Mouse (Mus musculus) midbrain, embryonic 14.5 days (tissue): ENCODE data around the gene Tut7. TPM values are rescaled to one million over a fixed set of nuclear protein-coding genes. Genes with fewer than 3 reads are reported as not detected.
"Not testable (repeated sequence)": the region's sequence is repeated elsewhere in the genome, so short reads cannot be mapped to it uniquely, and the experiment has no call there.

ENCODE experiments used
- ATAC-seq: fragments of 200-750 bp; cut with Nextera tagmentation; 2 replicates; pipeline ENCODE4 v1.8.0; 2017; ENCODE audit warnings: moderate number of reproducible peaks, moderate library complexity; ENCODE audit not compliant: low FRiP score, low TSS enrichment
- DNase-seq: peaks from one replicate; pipeline ENCODE4 v3.0.0-alpha.2; 2015
- H3K27ac ChIP-seq: fragments of 300-500 bp; sonication (generic); replicated peaks from 2 replicates; pipeline ENCODE4 v1.5.1; 2014; ENCODE audit warnings: mild to moderate bottlenecking, low read depth, low read length, moderate library complexity
- H3K27me3 ChIP-seq: fragments of 300-500 bp; sonication (generic); 2 replicates; pipeline ENCODE4 v1.6.1; 2014; ENCODE audit warnings: low read length, control low read depth, mixed read lengths; ENCODE audit not compliant: control insufficient read depth, insufficient read depth
- H3K36me3 ChIP-seq: fragments of 300-500 bp; sonication (generic); 2 replicates; pipeline ENCODE4 v1.6.1; 2014; ENCODE audit warnings: low read length, control low read depth; ENCODE audit not compliant: control insufficient read depth, insufficient read depth
- H3K4me1 ChIP-seq: fragments of 300-500 bp; sonication (generic); 2 replicates; pipeline ENCODE4 v1.6.1; 2014; ENCODE audit warnings: mild to moderate bottlenecking, antibody characterized with exemption, low read length, control low read depth; ENCODE audit not compliant: control insufficient read depth, insufficient read depth
- H3K4me2 ChIP-seq: fragments of 300-500 bp; sonication (generic); 2 replicates; pipeline ENCODE4 v1.6.1; 2014; ENCODE audit warnings: mild to moderate bottlenecking, low read length, moderate library complexity
- H3K4me3 ChIP-seq: fragments of 300-500 bp; sonication (generic); replicated peaks from 2 replicates; pipeline ENCODE4 v1.5.1; 2014; ENCODE audit warnings: low read depth, low read length
- H3K9ac ChIP-seq: fragments of 300-500 bp; sonication (generic); replicated peaks from 2 replicates; pipeline ENCODE4 v1.6.1; 2014; ENCODE audit warnings: mild to moderate bottlenecking, low read length, moderate library complexity
- H3K9me3 ChIP-seq: fragments of 300-500 bp; sonication (generic); 2 replicates; pipeline ENCODE4 v1.6.1; 2016; ENCODE audit warnings: low read length, control low read depth, mixed read lengths; ENCODE audit not compliant: control insufficient read depth
- WGBS: fragments of 180-500 bp; shearing (Covaris S2); extraction: QIAGEN DNeasy Blood & Tissue Kit; methylation state at CpG from one replicate; pipeline ENCODE4 v1.1.7; 2014; 5-methylcytosine and 5-hydroxymethylcytosine counted together
- polyA plus RNA-seq: library from polyadenylated mRNA; unstranded; fragments of >200 nt; fragmentation: Nextera tagmentation; extraction: Ambion mirVana; gene quantifications from 2 replicates; pipeline ENCODE4 v1.2.1, GENCODE M21; 2014

Tut7 gene
- polyA plus RNA-seq, 1 experiment from 2014 or later, result 50.4 TPM

DNA sequence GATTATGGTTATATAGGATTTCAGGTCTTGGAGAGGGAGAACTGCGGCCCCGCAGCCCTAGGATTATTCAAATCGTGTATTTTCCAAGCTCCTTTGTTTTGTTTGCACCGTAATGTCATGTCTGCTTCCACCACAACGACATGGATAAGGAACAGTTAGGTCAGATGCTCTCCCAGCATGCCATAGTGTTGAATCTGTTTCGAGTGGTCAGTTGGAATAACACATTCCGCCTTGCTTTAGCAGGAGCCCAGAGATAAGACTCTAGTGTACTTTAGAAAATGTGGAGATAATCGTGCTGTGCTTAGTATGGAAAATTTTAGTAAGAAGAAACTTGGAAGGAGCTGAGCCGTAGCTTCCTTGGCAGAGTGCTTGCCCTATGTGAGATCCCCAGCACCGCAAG lies 27.4 kb upstream of the Tut7 start:
- WGBS, result 81% methylated on average over 10 of the region's 10 CpGs

DNA sequence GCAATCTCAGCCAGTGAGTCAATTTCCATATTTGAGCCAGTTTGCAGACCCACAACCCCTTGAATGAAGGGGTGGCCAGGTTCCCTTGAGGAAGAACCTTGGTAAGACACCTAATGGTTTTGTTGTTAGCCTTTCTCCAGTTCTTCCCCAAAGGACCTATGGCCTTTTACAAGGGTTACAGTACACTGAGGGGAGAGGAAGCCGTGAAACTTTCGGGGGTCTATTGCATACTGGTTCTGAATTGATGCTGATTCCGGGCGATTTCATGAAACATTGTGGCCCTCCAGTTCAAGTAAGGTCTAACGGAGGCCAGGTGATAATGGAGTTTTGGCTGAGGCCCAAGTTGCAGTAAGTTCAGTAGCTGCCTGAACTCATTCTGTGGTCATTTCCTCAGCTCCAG lies 21.7 kb upstream of the Tut7 start:
- no peaks in the 10 kb centered on the region for H3K27me3 ChIP-seq
- H3K4me3 ChIP-seq, result no peak overlapping the region
- ATAC-seq, result no peak
- WGBS, result 93% methylated on average over 5 of the region's 5 CpGs
- H3K4me1 ChIP-seq, result no peaks in the 10 kb centered on the region
- H3K27ac ChIP-seq, result no peak overlapping the region
- no peak for DNase-seq
- no peak overlapping the region for H3K4me2 ChIP-seq
- no peaks in the 10 kb centered on the region for H3K9me3 ChIP-seq
- H3K9ac ChIP-seq, result no peak overlapping the region
- H3K36me3 ChIP-seq, result no peaks in the 10 kb centered on the region

More for the DNA sequence above, 27.4 kb upstream of the Tut7 start:
- H3K36me3 ChIP-seq, result no peaks in the 10 kb centered on the region
- H3K27me3 ChIP-seq, result no peaks in the 10 kb centered on the region
- H3K4me1 ChIP-seq, result no peaks in the 10 kb centered on the region
- no peak overlapping the region for H3K9ac ChIP-seq
- DNase-seq (no peak), ATAC-seq (no peak)
- no peaks in the 10 kb centered on the region for H3K9me3 ChIP-seq
- H3K4me2 ChIP-seq, result no peak overlapping the region
- H3K4me3 ChIP-seq, result no peak overlapping the region
- no peak overlapping the region for H3K27ac ChIP-seq

DNA sequence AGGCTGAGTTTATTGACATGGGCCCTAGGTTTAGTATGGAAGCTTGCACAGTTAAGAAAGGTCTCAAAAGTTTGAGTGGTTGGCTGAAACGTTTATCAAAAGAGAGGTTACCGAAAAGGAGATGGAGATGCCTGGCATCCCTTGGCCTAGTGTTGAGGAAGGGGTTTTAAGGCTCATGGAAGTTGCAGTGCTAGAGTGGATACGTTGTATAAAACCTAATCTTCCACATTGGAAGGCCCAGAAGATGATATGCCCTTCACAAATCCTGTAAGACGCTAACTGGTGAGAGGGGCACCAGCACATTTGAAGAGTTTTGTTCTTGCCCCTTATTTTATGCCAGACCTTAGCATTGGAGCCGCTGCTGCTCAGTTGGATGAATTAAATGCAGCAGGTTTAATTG lies 21.0 kb upstream of the Tut7 start:
- Histone ChIP-seq H3K27me3 (no peaks in the 10 kb centered on the region), H3K27ac (no peak overlapping the region), H3K4me2 (no peak overlapping the region), H3K4me1 (no peaks in the 10 kb centered on the region), H3K36me3 (no peaks in the 10 kb centered on the region), H3K9me3 (no peaks in the 10 kb centered on the region), H3K9ac (no peak overlapping the region), H3K4me3 (no peak overlapping the region)
- no peak for DNase-seq
- 87% methylated on average over 5 of the region's 5 CpGs for WGBS
- no peak for ATAC-seq

DNA sequence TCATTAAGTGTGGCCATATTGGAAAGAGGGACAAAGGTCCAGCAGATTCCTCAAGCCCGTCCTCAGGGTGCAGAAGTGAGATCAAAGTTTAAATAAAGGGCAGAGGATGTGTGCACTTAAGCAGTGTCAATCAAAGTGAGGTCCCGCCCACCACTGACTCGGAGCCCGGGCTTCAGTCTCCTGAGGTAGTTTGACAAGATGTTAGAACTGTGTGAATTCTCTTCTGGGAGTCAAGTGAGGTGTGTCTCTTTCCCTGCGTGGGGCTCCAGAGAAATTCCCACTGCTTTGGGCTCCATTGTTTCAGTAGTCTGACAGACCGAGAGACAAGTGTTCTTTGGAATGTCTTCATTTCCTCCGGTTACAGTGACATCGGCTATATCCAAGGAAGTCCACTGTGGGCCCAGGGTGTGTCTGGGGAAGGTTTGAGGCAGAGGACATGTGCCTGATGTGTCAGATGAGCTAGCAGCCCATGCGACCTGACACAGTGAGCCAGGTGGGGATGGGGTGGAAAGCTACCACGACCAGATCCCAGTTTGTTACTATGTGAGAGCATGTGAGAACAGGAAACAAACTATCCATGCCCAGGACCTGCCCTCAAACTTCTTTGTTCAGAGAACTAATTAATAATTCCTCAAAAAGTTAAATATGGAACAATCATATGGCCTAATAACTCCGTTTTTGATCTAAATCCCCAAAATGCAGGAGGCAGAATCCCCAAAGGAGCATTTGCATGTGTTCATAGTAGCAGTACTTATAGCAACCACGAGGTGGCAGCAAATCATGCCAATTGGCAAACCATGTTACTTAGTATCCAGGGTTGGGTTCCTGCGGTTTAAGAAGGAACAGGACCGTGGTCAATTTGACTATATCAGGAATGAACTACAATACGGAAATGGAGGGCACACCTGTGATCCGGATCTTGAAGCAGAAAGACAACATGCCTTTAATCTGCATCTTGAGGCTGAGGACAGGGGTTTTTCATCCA lies 19.6 kb upstream of the Tut7 start:
- H3K36me3 ChIP-seq, result no peaks in the 10 kb centered on the region
- H3K27ac ChIP-seq, result no peak overlapping the region
- peak; percentile 94 for DNase-seq
- H3K9me3 ChIP-seq, result no peaks in the 10 kb centered on the region
- no peak overlapping the region for H3K9ac ChIP-seq
- no peak overlapping the region for H3K4me2 ChIP-seq
- 45% methylated on average over 16 of the region's 16 CpGs for WGBS
- no peaks in the 10 kb centered on the region for H3K27me3 ChIP-seq
- H3K4me1 ChIP-seq, result no peaks in the 10 kb centered on the region
- H3K4me3 ChIP-seq, result no peak overlapping the region
- ATAC-seq, result peak; percentile 20; the same call in 1 of the 2 replicates

DNA sequence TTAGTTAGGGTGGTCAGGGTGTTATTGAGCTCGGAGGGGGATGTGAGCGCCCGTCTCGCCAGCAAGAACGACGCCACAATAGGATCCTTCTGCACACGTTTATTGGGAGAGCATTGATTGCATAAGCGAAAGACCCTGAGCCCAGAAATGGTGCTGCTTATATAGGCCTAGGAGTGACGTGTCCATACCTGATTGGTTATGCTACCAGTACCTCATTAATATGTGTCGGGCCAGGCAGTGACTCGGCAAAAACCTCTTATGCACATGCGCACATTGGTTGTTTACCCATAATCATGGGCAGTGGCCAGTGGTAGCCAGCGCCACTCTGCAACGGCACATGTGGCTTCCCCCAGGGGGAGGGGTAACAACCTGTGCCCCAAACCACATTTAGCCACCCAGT lies 18.8 kb upstream of the Tut7 start:
- H3K36me3 ChIP-seq, H3K4me3 ChIP-seq, H3K9ac ChIP-seq, H3K9me3 ChIP-seq, ATAC-seq, H3K4me1 ChIP-seq, DNase-seq, H3K4me2 ChIP-seq, H3K27ac ChIP-seq, H3K27me3 ChIP-seq: not testable (repeated sequence)
- 89% methylated on average over 12 of the region's 14 CpGs for WGBS

DNA sequence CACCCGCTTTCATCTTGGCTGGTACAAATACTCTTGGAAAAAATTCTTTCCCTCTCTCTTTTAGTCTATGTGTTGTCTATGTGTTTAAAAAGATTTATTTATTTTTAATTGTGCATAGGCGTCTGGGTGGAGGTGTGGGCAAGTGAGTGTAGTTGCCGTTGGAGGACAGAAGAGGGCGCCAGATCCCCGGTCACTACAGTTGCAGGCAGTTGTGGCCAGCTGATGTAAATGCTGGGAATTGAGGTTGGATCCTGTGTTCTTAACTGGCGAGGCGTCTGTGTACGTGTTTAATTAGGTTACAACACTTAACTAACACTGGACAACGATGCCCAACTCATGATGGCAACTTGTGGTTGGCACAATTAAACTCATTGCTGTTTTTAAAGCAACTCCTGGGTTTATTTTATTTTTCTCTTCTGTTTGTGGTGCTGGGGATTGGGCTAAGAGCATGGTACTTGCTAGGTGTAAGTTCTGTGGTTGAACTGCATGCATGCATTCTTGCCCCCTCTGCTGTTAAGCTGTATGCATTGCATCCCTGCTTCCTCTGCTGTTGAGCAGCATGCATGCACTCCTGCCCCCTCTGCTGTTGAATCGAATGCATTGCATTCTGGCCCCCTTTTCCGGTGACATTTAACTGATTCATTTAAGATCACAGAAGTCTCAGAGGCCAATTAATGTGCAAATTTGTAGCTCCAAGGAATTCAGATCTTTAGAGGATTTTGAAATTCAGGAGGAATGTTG lies 17.7 kb upstream of the Tut7 start:
- H3K27me3 ChIP-seq, result no peaks in the 10 kb centered on the region
- H3K27ac ChIP-seq, result no peak overlapping the region
- WGBS, result 77% methylated on average over 11 of the region's 11 CpGs
- no peak overlapping the region for H3K9ac ChIP-seq
- no peaks in the 10 kb centered on the region for H3K9me3 ChIP-seq
- DNase-seq (peak; percentile 93), ATAC-seq (0 out of 2 replicates have a peak, but pooled peaks have one; percentile 46)
- H3K4me3 ChIP-seq, result no peak overlapping the region
- no peaks in the 10 kb centered on the region for H3K36me3 ChIP-seq
- H3K4me2 ChIP-seq, result no peak overlapping the region
- no peaks in the 10 kb centered on the region for H3K4me1 ChIP-seq

DNA sequence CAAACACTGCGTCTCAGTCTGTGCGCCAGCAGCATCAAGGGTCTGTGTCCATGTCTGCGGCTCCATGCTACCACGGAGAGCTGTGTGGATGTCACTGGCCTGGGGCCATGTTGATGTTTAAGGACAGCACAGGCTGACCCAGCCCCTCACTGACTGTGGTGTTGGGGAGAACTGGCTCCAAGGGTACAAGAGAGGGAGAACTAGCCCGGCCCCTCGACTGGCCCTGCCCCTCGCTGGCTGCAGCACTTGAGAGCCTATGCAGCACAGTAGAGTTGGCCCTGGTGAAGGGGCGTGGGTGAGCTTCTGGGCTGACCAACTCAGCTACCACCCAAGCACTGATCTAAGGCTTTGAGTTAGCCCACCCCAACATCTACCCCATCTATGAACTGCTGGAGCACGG lies 16.4 kb upstream of the Tut7 start:
- ATAC-seq (no peak; the same call in 1 of the 2 replicates), DNase-seq (no peak)
- WGBS, result 92% methylated on average over 9 of the region's 9 CpGs
- no peak overlapping the region for H3K9ac ChIP-seq
- H3K9me3 ChIP-seq, result no peaks in the 10 kb centered on the region
- H3K27ac ChIP-seq, result no peak overlapping the region
- H3K36me3 ChIP-seq, result no peaks in the 10 kb centered on the region
- H3K27me3 ChIP-seq, result no peaks in the 10 kb centered on the region
- no peaks in the 10 kb centered on the region for H3K4me1 ChIP-seq
- H3K4me2 ChIP-seq, result no peak overlapping the region
- H3K4me3 ChIP-seq, result no peak overlapping the region

DNA sequence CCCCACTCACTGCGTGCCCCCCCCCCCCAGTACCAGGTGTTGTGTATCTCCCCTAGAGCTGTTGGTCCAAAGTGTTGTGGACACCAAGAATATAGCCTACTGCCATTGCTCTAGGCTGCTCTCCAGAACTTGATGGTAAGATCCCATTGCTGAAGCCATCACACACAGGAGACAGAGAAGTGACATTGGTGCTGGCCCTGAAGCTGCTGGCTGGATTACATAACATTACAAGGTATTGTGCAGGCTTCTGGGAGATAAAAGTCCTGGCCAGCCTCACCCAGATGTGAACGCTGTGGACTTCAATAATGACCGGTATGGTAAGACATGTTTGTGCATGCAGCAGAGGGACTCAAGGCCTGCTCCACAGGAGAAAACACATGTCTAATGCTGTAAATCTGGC lies 15.5 kb upstream of the Tut7 start:
- no peak for DNase-seq
- no peaks in the 10 kb centered on the region for H3K36me3 ChIP-seq
- H3K4me2 ChIP-seq, result no peak overlapping the region
- H3K27me3 ChIP-seq, result no peaks in the 10 kb centered on the region
- no peaks in the 10 kb centered on the region for H3K9me3 ChIP-seq
- no peak overlapping the region for H3K4me3 ChIP-seq
- no peak overlapping the region for H3K9ac ChIP-seq
- 95% methylated on average over 3 of the region's 3 CpGs for WGBS
- H3K4me1 ChIP-seq, result no peaks in the 10 kb centered on the region
- H3K27ac ChIP-seq, result no peak overlapping the region
- no peak for ATAC-seq
